Mouse (Mus musculus) cerebellum, adult 11 months (tissue): ENCODE results near the gene Pitpnc1.

Experiments used
- DNase-seq: peaks from one replicate; pipeline ENCODE4 v3.0.0; 2022

Pitpnc1 gene

GRCm38 (mm10) chr11:107265861-107266260 lies 204.6 kb downstream of the Pitpnc1 start:
- DNase-seq = no peak

DNA sequence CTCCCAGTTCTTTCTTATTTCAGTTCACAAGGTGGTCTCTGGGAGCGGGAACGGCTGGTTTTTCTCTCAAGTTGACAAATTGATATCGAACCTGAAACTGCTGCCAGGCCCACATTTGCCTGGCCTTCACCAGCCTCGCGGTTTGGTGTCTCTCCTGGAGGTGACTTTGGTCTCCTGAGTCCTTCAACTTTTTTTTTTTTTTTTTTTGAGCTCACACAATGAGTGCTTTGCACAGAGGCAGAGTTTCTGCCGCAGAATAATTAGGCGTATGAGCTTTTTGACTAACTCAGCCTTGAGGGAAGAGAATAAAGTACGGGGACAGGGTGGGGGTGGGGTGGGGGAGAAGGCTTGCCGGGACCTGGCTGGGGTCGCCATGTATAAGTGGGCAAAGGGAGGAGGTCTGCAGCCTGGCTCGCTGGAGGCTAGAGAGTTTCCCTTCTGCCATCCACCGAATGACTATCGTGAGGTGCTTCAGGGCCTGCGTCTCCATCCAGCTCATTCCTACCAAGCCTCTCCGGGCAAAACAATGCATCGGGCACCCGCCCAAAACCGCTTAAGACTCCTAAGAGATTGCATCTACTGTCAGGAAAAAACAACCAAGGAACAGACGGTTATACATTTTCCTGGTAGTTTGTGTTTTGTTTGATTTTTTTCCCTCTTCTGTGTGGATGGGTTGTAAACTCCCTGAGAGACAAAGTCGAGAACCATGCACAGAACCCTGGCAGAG lies 205.4 kb downstream of the Pitpnc1 start:
- no peak for DNase-seq

DNA sequence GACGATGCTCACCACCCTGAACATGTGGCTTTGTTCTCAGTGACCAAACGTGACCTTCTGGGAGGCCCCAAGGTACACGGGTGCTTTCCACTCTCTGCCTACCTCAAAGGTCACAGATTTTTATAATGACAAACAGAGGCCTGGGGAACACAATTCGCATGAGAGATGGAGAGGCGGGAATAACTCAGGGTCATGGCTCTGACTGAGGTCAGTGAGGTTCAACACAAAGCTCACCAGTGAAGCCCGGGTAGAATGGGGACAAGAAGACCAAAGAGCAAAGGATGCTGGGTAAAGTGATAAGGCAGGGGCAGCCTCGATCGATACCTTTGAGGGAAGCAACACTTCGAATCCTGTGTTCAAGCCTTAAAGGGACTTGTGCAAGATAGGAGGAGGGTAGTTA lies 206.7 kb downstream of the Pitpnc1 start:
- DNase-seq = no peak

- DNase-seq = no peak
Measured at GRCm38 (mm10) chr11:107259428-107259827, 211.1 kb downstream of the Pitpnc1 start.

- no peak for DNase-seq
Measured at GRCm38 (mm10) chr11:107255185-107255584, 215.3 kb downstream of the Pitpnc1 start.

DNA sequence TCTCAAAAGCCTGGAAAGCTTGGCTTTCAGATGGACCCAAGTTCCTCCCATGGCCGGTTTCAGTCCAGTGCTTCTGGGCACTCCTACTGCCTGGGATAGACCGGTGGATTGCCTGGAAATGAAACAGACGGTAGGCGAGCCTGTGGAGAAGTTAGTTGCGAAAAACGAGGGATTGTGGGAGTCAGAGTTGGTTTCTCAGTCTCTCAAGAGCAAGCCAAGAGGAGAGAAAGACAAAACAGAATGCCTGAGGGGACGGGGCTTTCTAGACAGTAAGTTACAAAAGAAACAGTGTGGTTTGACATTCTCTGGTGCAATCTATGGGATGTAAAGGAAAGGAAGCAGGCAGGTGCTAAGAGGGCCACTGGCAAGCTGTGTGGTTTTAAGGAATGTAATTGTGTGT lies 216.3 kb downstream of the Pitpnc1 start:
- DNase-seq = no peak

DNA sequence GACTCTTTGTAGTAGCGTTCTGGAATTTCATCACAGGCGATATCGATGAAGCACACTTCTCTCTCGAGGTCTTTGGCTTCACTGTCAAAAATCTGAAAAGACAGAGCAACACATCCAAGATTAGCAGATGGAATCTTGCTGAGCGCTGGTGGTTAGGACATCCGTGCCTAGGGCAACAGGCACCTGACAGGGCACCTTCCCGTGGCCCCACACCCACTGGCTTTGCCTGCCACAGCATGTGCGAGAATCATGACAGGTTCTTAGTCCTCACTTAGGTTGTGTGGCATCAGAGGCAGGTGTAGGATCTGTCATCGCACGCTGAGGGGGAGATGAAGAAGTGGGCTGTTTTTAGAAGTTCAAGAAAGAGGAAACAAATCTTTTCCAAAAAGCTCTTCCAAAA lies 218.5 kb downstream of the Pitpnc1 start:
- no peak for DNase-seq

DNA sequence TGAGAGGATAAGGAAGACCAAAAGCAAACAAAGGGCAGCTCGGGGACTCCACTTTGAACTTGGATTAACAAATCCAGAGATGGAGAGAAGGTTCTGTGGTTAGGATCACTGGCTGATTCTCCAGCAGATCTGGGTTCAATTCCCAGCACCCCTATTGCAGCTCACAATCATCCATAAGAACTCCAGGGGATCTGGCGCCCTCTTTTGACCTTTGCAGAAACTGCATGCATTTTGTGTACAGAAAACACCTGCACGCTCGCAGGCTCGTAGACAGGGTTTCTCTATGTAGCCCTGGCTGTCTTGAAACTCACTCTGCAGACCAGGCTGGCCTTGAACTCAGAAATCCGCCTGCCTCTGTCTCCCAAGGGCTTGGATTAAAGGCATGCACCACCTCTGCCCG lies 219.0 kb downstream of the Pitpnc1 start:
- DNase-seq = no peak

GRCm38 (mm10) chr11:107250882-107251281 lies 219.6 kb downstream of the Pitpnc1 start:
- DNase-seq = no peak

DNA sequence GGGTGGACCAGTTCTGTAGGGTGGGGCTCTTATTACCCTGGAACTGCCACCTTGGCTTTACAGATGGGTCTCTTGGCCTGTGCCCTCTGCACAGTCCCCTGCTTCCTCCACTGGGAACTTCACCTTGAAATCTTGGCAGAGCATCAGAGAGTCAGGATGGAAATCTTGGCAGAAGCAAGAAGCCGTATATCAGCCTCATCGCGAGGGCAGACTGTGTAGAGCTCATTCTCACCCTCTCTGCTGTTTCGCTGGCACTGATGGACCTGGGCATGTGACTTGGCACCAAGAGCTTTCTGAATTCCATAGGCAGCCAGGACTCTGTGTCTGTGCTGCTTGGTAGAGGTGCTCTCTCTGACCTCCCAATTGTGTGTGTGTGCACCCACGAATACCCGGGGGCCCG lies 221.7 kb downstream of the Pitpnc1 start:
- DNase-seq = peak; percentile 57

DNA sequence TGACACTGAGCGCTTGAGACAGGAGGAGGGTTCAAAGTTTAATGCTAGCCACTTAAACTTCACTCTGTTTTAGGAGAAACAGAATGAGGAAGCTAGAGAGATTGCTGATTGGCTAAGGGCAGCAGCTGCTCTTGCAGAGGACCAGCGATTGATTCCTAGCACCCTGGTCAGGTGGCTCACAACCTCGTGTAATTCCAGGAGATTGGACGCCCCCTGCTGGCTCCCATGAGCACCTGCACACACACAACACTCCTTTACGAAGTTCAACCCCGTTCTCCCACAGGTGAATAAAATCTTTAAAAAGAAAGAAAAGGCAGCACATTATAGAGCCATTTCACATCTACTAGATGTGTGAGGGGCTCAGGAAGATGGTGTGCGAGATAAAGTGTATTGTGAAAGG lies 224.8 kb downstream of the Pitpnc1 start:
- DNase-seq = no peak

DNA sequence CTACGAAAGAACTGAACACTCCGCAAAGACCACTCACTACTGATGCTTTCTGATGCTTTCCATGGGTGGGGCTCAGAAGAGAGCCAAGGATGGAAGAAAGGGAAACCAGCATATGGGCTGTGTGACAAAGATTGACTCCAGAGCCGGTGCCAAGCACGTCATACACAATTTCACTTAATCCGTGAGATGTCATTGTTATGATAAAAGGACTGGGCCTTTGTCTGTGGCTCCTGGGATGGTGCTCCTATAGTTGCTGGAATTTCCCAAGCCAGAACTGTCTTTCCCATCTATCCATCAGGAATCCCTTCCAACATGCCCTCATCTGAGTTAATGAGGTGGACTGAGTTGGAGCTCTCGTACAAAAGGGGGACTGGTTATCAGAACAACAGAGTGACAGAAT lies 227.4 kb downstream of the Pitpnc1 start:
- DNase-seq = no peak

GRCm38 (mm10) chr11:107241678-107242077 lies 228.8 kb downstream of the Pitpnc1 start:
- no peak for DNase-seq

DNA sequence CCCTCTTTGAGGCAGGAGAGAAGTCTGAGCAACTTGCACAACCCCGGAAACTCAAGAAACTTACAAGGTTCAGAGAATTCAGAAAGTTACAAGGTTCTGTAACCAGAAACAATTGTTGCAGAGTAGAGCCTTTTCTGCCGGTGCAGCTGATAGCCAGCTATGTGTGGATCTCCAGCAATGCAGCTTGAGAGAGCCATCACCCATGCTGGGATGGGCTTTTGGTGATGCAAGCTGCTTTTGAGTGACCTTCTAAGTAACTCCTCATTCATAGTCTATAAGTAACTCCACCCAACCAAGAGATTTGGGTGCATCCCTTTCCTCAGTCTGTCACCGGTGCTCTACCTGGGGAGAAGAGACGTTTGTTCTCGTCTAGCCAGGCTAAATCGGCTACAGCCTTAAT lies 232.0 kb downstream of the Pitpnc1 start:
- DNase-seq = no peak

GRCm38 (mm10) chr11:107237532-107237931 lies 233.0 kb downstream of the Pitpnc1 start:
- DNase-seq = no peak

DNA sequence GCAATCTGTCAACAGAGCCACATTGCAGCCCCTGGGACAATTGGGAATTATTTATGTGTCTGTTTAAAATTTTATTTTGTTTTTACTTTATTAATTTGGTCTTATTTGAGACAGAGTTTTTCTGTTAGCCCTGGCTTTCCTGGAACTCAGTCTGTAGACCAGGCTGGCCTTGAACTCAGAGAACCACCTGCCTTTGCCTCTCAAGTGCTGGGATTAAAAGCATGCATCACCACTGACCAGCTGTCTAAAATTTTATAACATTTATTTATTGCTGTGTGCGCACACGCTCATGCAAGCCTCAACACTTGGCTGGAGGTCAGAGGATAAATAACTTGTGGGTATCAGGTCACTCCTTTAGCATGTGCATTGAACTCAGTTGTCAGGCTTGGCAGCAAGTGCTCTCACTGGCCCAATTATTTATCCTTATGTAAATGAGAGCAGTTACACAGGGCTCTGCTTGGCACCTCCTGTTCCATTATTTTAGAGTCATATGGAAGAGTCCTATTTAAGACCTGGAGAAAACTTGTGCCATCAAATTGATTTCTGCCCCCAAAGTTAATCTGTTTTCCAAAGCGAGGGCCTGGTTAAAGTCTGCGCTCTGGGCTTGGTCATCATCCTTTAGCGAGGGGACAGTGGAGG lies 237.1 kb downstream of the Pitpnc1 start:
- DNase-seq = no peak

- no peak for DNase-seq
Measured at GRCm38 (mm10) chr11:107230128-107230527, 240.4 kb downstream of the Pitpnc1 start.

DNA sequence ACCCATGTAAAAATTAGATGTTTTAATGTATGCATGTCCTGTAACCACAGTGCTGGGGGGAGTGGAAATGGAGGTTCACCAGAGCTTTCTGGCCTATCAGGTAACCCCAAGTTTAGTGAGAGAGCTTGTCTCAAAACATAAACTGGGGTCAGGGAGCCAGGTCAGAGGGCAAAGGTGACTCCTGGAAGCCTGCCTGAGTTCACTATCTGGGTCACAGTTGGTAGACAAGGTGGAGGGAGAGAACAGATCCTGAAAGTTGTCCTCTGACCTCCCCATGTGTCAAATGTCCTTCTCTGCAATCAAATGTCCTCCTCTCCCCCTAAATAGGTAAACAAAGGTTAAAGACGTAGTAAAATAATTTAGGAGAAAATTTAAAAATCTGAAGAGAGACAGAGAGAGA lies 244.1 kb downstream of the Pitpnc1 start:
- no peak for DNase-seq

GRCm38 (mm10) chr11:107226013-107226412 lies 244.5 kb downstream of the Pitpnc1 start:
- DNase-seq = no peak

DNA sequence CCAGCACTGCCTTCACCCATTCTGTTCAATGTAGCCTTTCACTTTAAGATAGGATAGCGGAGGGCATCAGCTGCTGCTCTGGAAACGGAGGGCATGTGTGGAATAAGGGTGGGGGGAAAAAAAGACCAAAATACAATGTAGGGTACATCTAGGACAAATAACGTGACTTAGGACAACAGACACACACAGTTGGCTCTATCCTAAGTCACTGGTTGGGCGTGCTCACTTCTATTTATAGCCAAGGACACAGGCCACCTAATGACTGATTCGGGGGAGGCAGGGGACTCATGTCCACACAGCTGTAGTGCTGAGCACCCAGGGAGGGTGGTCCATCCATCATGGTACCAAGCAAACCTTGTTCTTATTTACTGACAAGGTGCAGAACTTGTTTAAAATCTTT lies 245.2 kb downstream of the Pitpnc1 start:
- no peak for DNase-seq

- no peak for DNase-seq
Measured at GRCm38 (mm10) chr11:107223667-107224214, 246.8 kb downstream of the Pitpnc1 start.

GRCm38 (mm10) chr11:107223169-107223561 lies 247.3 kb downstream of the Pitpnc1 start:
- no peak for DNase-seq

DNA sequence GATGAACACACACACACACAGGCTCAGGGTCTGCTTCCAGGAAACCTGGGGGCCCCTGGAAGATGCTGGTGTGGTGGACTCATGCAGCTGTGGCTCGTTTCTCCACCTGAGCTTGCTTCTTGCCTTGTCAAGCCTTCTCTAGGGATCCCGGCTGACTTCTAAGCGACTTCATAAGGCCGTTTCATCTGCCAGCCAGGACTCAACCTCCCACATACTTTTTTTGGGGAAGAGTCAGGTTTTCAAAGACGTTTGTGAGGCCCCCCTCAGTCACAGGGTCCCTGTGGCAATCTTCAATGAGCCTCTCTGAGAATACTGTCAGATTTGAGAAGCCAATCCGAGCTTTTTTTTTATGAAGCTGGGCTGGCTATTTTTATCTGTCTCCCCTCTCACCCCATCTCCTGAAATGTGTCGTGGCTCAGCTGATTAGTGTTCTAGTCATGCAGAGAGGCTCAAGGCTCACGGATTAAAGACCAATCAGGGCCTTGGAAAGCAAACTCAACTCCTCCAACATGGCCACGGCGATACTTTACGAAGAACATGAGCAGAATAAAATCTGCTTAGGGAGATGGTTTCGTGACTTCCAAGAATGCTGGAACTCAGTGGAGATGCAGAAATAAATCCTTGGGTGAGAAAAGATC lies 247.8 kb downstream of the Pitpnc1 start:
- DNase-seq = no peak

DNA sequence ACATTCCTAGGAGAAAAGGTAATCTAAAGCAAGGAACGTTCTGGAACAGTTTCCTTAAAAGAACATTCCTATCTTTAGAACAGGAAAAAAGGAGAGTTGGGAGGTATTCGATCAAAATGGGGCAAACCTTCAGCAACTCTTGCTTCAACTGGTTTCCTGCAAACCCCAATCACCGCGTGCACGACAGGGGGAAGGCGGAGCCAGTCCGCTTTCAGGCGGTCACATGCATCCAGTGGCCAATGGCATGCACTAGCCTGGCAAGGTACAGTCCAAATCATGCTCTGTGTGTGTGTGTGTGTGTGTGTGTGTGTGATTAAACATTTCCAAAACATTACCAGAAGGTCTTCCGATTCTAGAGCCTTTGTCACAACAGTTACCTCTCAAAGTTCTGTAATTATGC lies 255.4 kb downstream of the Pitpnc1 start:
- no peak for DNase-seq
